Mouse (Mus musculus) frontal cortex, postnatal 14 days (tissue): ENCODE data around the gene Pilrb1.
A peak's percentile ranks its signal among the peaks of the same experiment; 100 is the strongest.
"Not testable (repeated sequence)": the region's sequence is repeated elsewhere in the genome, so short reads cannot be mapped to it uniquely, and the experiment has no call there.

Source experiments
- DNase-seq, 2 experiments: peaks; one replicate each; pipeline ENCODE4 v3.0.0; 2022; ENCODE audit warnings: low spot score in 2 of 2

Gene Pilrb1

GRCm38 (mm10) chr5:137857960-137858710 is at the start of gene Pilrb1:
TSS of gene Pilrb1 (minus strand) at chr5:137858106.
- not testable (repeated sequence) for DNase-seq

- DNase-seq, result no peak
These were observed 39.9 kb upstream of the Pilrb1 start for GRCm38 (mm10) chr5:137897812-137898211.

GRCm38 (mm10) chr5:137892954-137893353 is 35.0 kb upstream of the Pilrb1 start:
- no peak for DNase-seq

DNA sequence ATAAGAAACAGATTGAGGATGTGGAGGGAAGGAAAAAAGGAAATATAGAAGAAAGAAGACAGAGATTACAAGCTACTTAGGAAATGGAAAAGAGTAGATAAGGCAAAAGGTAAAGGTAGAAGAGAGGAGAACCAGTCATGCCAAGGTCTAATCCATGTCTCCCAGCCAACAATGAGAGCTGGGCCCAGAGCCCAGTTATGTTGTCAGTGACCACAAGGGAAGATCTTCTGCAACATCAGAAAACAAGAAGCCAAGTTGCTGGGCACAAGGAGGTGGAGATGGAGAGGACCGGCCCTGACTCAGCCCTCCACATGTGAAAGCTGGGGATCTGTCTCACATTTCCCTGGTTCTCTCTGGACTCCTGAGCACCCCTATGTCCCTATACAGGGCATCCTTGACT is 29.8 kb upstream of the Pilrb1 start:
- DNase-seq, result no peak

GRCm38 (mm10) chr5:137885894-137886293 is 28.0 kb upstream of the Pilrb1 start:
- DNase-seq, result peak; percentile 5 to 42

- DNase-seq, result no peak
These were observed 25.4 kb upstream of the Pilrb1 start for GRCm38 (mm10) chr5:137883345-137883744.

DNA sequence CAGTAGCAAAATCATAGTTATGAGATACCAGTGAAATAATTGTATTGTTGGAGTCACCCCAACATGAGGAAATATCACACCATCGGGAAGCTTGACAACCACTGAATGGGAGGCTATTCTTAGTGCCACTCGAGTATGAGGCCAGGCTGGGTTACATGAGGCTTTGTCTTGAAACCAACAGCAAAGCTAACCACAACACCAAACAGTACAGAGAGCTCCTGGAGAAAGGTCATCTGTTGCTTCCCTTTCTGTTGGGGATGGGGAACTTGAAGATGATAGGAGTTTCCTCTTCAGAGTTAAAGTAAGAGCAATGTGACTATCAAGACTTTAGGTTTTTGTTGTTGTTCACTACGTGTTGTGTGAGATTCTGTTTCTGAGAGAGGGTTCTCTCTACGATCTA is 25.0 kb upstream of the Pilrb1 start:
- DNase-seq, result no peak

GRCm38 (mm10) chr5:137877860-137878259 is 20.0 kb upstream of the Pilrb1 start:
- no peak for DNase-seq

- no peak for DNase-seq
These were observed 17.1 kb upstream of the Pilrb1 start for GRCm38 (mm10) chr5:137875054-137875453.

DNA sequence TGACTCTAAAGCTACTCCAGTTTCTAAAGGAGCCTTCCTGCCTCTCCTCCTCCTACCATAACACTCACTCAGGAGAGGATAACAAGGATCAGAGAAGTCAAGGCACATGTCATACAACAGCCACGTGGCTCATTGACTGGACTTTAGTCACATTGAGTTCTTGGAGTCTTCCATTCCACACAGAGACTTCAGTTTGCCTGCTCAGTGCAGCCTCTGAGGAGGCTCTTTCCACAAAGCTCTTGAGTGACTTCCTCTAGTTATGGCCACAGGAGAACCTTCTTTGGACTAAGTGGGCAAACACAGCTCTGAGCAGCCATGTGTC is 14.4 kb upstream of the Pilrb1 start:
- DNase-seq, result not testable (repeated sequence)

DNA sequence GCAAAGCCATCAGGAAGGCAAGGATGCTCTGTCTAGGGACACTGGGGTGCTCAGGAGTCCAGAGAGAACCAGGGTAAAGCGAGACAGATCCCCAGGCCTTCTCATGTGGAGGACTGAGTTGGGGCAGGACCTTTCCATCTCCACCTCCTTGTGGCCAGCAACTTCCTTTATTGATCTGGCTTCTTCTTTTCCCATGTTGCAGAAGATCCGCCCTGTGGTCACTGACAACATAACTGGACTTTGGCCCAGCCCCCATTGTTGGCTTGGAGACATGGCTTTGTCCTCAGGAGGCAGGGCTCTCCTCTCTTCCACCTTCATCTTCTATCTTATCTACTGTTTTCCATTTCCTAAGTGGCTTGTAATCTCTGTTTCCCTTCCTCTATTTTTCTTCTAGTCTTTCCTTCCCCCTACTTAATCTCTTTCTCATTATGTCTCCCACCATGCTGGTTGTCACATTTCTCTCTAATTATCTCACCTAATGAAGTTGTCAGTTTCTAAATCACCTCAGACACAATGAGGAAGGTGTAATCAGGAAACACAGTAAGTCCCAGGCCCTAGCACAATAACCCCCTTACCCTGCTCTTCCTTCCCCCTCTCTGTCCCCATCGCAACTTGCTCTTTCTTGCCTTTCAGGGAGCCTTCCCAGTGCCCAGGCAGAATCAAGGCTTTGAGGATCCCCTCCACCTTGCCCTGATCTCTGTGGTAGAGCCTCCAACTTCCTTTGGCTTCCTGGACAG is 13.9 kb upstream of the Pilrb1 start, which contains the start of gene Pilrb2:
Gene Pilrb2, minus strand, starts transcription at position 172 of the 737 bp plus-strand sequence.
- not testable (repeated sequence) for DNase-seq

GRCm38 (mm10) chr5:137868600-137868999 is 10.7 kb upstream of the Pilrb1 start:
- DNase-seq, result not testable (repeated sequence)

- DNase-seq, result not testable (repeated sequence)
These were observed 6.1 kb upstream of the Pilrb1 start for GRCm38 (mm10) chr5:137864008-137864407.

GRCm38 (mm10) chr5:137856870-137857269 is 1.0 kb downstream of the Pilrb1 start:
- not testable (repeated sequence) for DNase-seq

DNA sequence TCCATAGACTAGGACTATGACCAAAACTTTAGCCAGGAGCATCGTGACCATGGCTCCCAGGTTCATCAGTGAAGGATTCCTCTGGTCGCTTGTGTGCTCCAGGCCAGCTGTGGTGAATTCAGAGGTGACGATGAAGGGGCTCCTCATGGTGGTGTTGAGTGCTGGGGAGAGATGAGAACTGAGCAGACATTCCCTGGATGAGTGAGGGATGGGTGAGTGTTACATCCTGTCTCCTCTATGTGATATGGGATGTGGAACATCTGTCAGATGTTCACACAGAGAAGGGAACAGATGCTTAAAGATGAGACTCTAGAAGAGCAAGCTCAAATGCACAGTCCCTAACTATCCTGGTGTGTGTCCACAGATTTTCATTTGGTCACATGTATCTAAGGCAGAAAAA is 3.0 kb downstream of the Pilrb1 start:
- not testable (repeated sequence) for DNase-seq

GRCm38 (mm10) chr5:137850313-137850712 is 7.6 kb downstream of the Pilrb1 start:
- DNase-seq, result not testable (repeated sequence)

DNA sequence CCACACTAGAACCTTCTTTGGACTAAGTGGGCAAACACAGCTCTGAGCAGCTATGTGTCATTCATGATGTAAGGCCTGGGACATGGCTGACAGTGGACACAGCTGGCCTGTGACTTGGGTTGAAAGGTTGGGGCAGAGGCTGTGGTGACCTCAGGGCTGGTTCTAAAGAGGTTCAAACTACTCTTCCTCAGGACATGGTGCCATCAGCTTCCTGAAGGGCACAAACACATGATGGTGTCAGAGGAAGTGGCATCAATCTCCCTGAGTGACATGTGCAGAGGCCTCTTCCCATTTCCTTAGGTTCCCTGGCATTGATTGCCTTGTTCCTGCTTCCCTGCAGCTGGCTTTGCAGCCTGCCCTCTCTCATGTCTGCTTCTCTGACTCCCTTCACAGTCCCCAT is 20.8 kb downstream of the Pilrb1 start:
- not testable (repeated sequence) for DNase-seq

DNA sequence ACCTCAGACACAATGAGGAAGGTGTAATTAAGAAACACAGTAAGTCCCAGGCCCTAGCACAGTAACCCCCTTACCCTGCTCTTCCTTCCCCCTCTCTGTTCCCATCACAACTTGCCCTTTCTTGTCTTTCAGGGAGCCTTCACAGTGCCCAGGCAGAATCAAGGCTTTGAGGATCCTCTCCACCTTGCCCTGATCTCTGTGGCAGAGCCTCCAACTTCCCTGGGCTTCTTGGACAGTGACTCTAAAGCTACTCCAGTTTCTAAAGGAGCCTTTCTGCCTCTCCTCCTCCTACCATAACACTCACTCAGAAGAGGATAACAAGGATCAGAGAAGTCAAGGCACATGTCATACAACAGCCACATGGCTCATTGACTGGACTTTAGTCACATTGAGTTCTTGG is 21.3 kb downstream of the Pilrb1 start:
- DNase-seq, result no peak

DNA sequence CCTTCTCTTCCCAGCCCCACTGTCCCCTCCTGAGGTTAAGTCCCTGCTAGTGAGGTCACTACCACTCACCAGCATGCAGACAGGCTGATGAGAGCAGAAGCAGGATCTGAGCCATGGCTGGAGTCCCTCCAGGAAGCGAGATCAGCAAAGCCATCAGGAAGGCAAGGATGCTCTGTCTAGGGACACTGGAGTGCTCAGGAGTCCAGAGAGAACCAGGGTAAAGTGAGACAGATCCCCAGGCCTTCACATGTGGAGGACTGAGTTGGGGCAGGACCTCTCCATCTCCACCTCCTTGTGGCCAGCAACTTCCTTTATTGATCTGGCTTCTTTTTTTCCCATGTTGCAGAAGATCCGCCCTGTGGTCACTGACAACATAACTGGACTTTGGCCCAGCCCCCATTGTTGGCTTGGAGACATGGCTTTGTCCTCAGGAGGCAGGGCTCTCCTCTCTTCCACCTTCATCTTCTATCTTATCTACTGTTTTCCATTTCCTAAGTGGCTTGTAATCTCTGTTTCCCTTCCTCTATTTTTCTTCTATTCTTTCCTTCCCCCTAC is 21.9 kb downstream of the Pilrb1 start, which contains the start of gene Pilra:
Gene Pilra, minus strand, starts transcription at position 316 of the 555 bp plus-strand sequence.
- DNase-seq, result not testable (repeated sequence)

GRCm38 (mm10) chr5:137833500-137833899 is 24.4 kb downstream of the Pilrb1 start:
- DNase-seq, result no peak

GRCm38 (mm10) chr5:137831506-137831905 is 26.4 kb downstream of the Pilrb1 start:
- no peak for DNase-seq

GRCm38 (mm10) chr5:137831106-137831505 is 26.8 kb downstream of the Pilrb1 start:
- no peak for DNase-seq

GRCm38 (mm10) chr5:137830238-137830637 is 27.7 kb downstream of the Pilrb1 start:
- peak in 1 of 2 experiments; percentile 7 for DNase-seq
